Mouse (Mus musculus) forebrain, embryonic 13.5 days (tissue): ENCODE data around the gene Atp5d. TPM values are rescaled to one million over a fixed set of nuclear protein-coding genes. Genes with fewer than 3 reads are reported as not detected.

Experiments
- ATAC-seq: fragments of 200-750 bp; cut with Nextera tagmentation; 2 replicates; pipeline ENCODE4 v1.8.0; 2017
- H3K27ac ChIP-seq: fragments of 300-500 bp; sonication (generic); 2 replicates; pipeline ENCODE4 v1.5.1; 2015; ENCODE audit warnings: inconsistent platforms, mild to moderate bottlenecking, moderate library complexity
- H3K27me3 ChIP-seq: fragments of 300-500 bp; sonication (generic); 2 replicates; pipeline ENCODE4 v1.6.1; 2015; ENCODE audit warnings: mild to moderate bottlenecking, inconsistent platforms
- H3K36me3 ChIP-seq: fragments of 300-500 bp; sonication (generic); 2 replicates; pipeline ENCODE4 v1.6.1; 2015; ENCODE audit warnings: mild to moderate bottlenecking, inconsistent platforms; ENCODE audit not compliant: poor library complexity, severe bottlenecking
- H3K4me1 ChIP-seq: fragments of 300-500 bp; sonication (generic); 2 replicates; pipeline ENCODE4 v1.6.1; 2015; ENCODE audit warnings: inconsistent platforms
- H3K4me2 ChIP-seq: fragments of 300-500 bp; sonication (generic); 2 replicates; pipeline ENCODE4 v1.6.1; 2015; ENCODE audit warnings: inconsistent platforms, mild to moderate bottlenecking, moderate library complexity
- H3K4me3 ChIP-seq: fragments of 300-500 bp; sonication (generic); 2 replicates; pipeline ENCODE4 v1.5.1; 2015; ENCODE audit warnings: mild to moderate bottlenecking, inconsistent platforms
- H3K9ac ChIP-seq: fragments of 300-500 bp; sonication (generic); 2 replicates; pipeline ENCODE4 v1.6.1; 2015; ENCODE audit warnings: mild to moderate bottlenecking, inconsistent platforms
- H3K9me3 ChIP-seq: fragments of 300-500 bp; sonication (generic); replicated peaks from 2 replicates; pipeline ENCODE4 v1.6.1; 2016; ENCODE audit warnings: inconsistent platforms
- WGBS: fragments of 180-500 bp; shearing (Covaris S2); methylation state at CpG from one replicate; pipeline ENCODE4 v1.1.7; 2015; 5-methylcytosine and 5-hydroxymethylcytosine counted together
- polyA plus RNA-seq: library from polyadenylated mRNA; unstranded; fragments of >200 nt; fragmentation: Nextera tagmentation; extraction: Ambion mirVana; gene quantifications from 2 replicates; pipeline ENCODE4 v1.2.1, GENCODE M21; 2015

Gene Atp5d
- polyA plus RNA-seq, 1 experiment from 2014 or later, result 459 TPM

DNA sequence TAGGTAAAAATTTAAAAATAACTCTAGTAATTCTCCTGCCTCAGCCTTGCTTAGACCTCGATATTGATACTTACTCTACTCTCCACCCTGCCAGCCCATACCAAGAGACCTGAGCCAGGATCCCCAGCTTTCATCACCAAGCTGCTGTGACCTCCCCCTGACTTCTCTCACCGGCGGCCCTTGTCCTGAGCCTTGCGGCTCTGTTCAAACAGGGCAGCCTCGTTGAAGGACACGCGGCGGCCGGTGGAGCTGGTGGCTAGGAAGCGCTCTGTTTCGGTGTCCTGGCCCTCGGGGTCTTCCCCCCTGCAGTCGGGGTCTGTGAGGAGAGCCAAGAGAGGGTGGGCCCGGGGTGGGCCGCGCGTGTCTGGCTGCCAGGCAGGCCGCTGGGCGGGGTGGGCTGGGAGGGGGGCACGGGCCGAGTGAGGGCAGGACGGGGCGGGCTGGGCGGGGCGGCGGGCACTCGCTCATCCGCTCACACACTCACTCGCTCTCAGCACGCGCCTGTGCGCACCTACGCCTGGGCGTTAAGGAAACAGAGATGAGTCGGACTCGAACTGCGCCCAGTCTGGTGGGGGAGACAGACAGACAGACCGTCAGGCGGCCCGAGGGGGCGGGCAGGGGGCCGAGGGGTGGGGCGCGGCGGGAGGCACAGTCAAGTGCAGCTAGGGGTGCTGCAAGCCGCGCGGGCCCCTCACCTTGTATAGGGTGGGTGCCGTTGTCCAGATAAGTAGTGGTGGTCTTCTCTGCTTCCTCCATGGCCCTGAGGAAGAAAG is 2.1 kb upstream of the Atp5d start:
- Histone ChIP-seq H3K27me3 (peaks cover 10% of the 10 kb centered on the region), H3K36me3 (peaks cover 49% of the 10 kb centered on the region), H3K27ac (peak overlapping the region; percentile 92; the same call in 1 of the 2 replicates), H3K4me3 (peak overlapping the region; percentile 74), H3K4me1 (peaks cover 61% of the 10 kb centered on the region), H3K9me3 (no peaks in the 10 kb centered on the region), H3K4me2 (peak overlapping the region; percentile 97), H3K9ac (peak overlapping the region; percentile 91)
- 21% methylated on average over 45 of the region's 49 CpGs for WGBS
- no peak for ATAC-seq

DNA sequence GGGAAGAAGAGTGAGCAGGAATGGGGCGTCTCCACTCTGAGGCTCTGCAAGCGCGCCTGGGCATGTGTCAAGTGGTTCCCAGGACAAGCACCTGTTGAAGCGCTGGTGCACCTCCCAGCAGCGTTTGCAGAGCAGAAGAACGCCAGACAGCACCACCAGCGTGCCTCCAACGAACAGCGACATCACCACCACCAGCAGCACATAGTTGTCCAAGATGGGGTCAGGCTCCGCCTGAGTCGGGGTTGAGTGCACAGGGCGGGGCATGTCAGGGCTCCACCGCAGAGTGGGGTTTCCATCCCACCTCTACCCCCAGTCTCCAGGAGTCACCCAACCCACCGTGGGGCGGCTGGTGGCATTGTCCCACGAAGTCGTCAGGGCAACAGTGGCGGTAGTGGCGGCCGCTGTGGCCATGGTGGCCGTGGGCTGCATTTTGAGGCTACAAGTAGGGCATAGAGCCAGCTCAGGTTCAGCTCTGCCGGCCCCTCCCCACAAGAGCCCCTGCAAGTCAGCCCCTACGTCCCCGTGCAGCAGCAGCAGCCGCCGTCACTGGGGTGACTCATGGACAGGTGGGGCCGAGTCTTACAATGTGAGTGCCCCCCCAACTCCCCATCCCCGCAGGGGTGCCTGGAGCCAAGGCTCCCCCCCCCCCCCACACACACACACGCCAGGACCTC is 1.3 kb upstream of the Atp5d start:
- 3% methylated on average over 29 of the region's 29 CpGs for WGBS
- peaks cover 10% of the 10 kb centered on the region for H3K27me3 ChIP-seq
- H3K9ac ChIP-seq, result peak overlapping the region; percentile 91
- peak overlapping the region; percentile 97 for H3K4me2 ChIP-seq
- H3K4me3 ChIP-seq, result peak overlapping the region; percentile 74
- ATAC-seq, result no peak
- H3K36me3 ChIP-seq, result peaks cover 42% of the 10 kb centered on the region
- H3K4me1 ChIP-seq, result peaks cover 58% of the 10 kb centered on the region
- peak overlapping the region; percentile 92 for H3K27ac ChIP-seq
- H3K9me3 ChIP-seq, result no peaks in the 10 kb centered on the region

- peaks cover 34% of the 10 kb centered on the region for H3K36me3 ChIP-seq
- H3K27ac ChIP-seq, result peak overlapping the region; percentile 92
- ATAC-seq, result no peak
- peak overlapping the region; percentile 91 for H3K9ac ChIP-seq
- H3K4me3 ChIP-seq, result peak overlapping the region; percentile 74
- peaks cover 57% of the 10 kb centered on the region for H3K4me1 ChIP-seq
- WGBS, result 2% methylated on average over 28 of the region's 33 CpGs
- H3K4me2 ChIP-seq, result peak overlapping the region; percentile 97
- H3K9me3 ChIP-seq, result no peaks in the 10 kb centered on the region
- H3K27me3 ChIP-seq, result peaks cover 10% of the 10 kb centered on the region
Observed at GRCm38 (mm10) chr10:80137626-80138552, 543 bp upstream of the Atp5d start.

DNA sequence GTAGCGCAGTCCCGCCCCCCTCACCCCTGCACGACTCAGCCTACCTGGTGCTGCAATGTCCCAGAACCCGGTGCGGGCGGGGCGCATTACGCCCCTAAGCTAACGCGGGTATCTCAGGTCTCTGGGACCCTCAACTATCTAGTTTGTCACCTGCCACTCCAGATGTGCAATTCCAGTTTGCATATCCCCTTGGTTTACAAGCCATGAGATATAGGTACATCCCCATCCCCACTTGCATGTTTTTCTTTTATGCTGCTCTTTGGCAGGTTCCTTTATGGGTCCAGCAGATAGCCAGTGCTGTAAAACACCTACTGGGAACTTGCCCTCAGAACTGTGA is 975 bp downstream of the Atp5d start:
- ATAC-seq, result no peak

GRCm38 (mm10) chr10:80139975-80140665 is 1.7 kb downstream of the Atp5d start:
- peak overlapping the region; percentile 92; the same call in 1 of the 2 replicates for H3K27ac ChIP-seq
- H3K4me2 ChIP-seq, result peak overlapping the region; percentile 96
- no peaks in the 10 kb centered on the region for H3K9me3 ChIP-seq
- peaks cover 10% of the 10 kb centered on the region for H3K27me3 ChIP-seq
- no peak for ATAC-seq
- peak overlapping the region; percentile 7; the same call in 1 of the 2 replicates for H3K4me3 ChIP-seq
- peaks cover 29% of the 10 kb centered on the region for H3K36me3 ChIP-seq
- H3K9ac ChIP-seq, result no peak overlapping the region
- WGBS, result 75% methylated on average over 11 of the region's 11 CpGs
- H3K4me1 ChIP-seq, result peaks cover 66% of the 10 kb centered on the region

More for the DNA sequence above, 975 bp downstream of the Atp5d start:
- H3K4me3 ChIP-seq, result peak overlapping the region; percentile 74
- peaks cover 63% of the 10 kb centered on the region for H3K4me1 ChIP-seq
- peak overlapping the region; percentile 97 for H3K4me2 ChIP-seq
- no peaks in the 10 kb centered on the region for H3K9me3 ChIP-seq
- peaks cover 10% of the 10 kb centered on the region for H3K27me3 ChIP-seq
- H3K36me3 ChIP-seq, result peaks cover 29% of the 10 kb centered on the region
- peak overlapping the region; percentile 91 for H3K9ac ChIP-seq
- peak overlapping the region; percentile 92 for H3K27ac ChIP-seq
- WGBS, result 0% methylated on average over 10 of the region's 10 CpGs

- no peak for ATAC-seq
- Histone ChIP-seq H3K4me2 (peak within 1 kb of the TSS; percentile 97), H3K9ac (peak within 1 kb of the TSS; percentile 50), H3K27ac (peak within 1 kb of the TSS; percentile 92), H3K4me1 (peaks cover 71% of the 10 kb centered on the region), H3K27me3 (peaks cover 10% of the 10 kb centered on the region), H3K4me3 (peak within 1 kb of the TSS; percentile 74), H3K9me3 (no peaks in the 10 kb centered on the region), H3K36me3 (peaks cover 29% of the 10 kb centered on the region)
- WGBS, result 74% methylated on average over 10 of the region's 10 CpGs
Observed at GRCm38 (mm10) chr10:80140666-80141035, 2.2 kb downstream of the Atp5d start, which contains the start of gene Cbarp. Gene Cbarp (minus strand): TSS chr10:80140835.

GRCm38 (mm10) chr10:80141243-80141642 is 2.8 kb downstream of the Atp5d start:
- Histone ChIP-seq H3K4me1 (peaks cover 75% of the 10 kb centered on the region), H3K27me3 (peaks cover 7% of the 10 kb centered on the region), H3K9ac (peak overlapping the region; percentile 50), H3K4me3 (peak overlapping the region; percentile 73), H3K9me3 (no peaks in the 10 kb centered on the region), H3K36me3 (peaks cover 28% of the 10 kb centered on the region), H3K27ac (peak overlapping the region; percentile 86), H3K4me2 (peak overlapping the region; percentile 96)
- peak; percentile 63 for ATAC-seq
- under 1% methylated on average over 29 of the region's 29 CpGs for WGBS

DNA sequence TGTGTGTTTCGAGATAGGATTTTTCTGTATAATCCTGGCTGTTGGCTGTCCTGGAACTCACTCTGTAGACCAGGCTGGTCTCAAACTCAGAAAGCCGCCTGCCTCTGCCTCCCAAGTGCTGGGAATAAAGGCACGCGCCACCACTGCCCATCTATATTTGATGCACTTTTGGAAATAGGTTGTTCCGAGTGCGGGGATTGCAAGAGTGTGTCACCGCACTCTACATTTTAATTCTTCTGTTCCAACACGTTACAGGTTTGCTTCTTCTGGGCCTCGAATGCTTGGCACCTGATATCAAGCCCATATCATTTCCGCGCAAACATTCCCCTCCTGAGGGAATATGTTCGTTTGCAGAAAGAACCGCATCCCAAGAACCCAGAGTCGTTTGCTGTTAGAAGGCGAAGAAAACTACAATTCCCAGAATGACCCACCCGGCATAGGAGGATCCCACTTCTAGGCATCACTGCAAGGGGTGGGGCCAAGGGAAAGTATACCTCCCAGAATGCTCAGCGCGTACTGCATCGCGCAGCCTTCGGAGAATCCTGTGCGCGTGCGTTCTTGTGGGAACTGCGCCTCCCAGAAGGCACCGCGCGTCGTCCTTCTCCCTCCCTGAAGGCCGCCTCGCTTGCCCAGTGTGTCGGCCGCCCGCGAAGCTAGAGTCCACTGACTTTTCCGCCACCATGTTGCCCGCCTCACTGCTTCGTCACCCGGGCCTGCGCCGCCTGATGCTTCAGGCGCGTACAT is 3.5 kb downstream of the Atp5d start:
- Histone ChIP-seq H3K27ac (peak overlapping the region; percentile 86), H3K36me3 (peaks cover 28% of the 10 kb centered on the region), H3K9me3 (no peaks in the 10 kb centered on the region), H3K4me3 (peak overlapping the region; percentile 73), H3K9ac (peak overlapping the region; percentile 95), H3K4me2 (peak overlapping the region; percentile 96), H3K4me1 (peaks cover 73% of the 10 kb centered on the region), H3K27me3 (peaks cover 1% of the 10 kb centered on the region; the same call in 1 of the 2 replicates)
- WGBS, result under 1% methylated on average over 42 of the region's 43 CpGs
- peak; percentile 86 for ATAC-seq

GRCm38 (mm10) chr10:80142530-80142925 is 4.1 kb downstream of the Atp5d start:
- Histone ChIP-seq H3K4me1 (peaks cover 71% of the 10 kb centered on the region), H3K27me3 (no peaks in the 10 kb centered on the region), H3K9ac (peak overlapping the region; percentile 95), H3K4me2 (peak overlapping the region; percentile 96), H3K27ac (peak overlapping the region; percentile 80), H3K4me3 (peak overlapping the region; percentile 73), H3K36me3 (peaks cover 28% of the 10 kb centered on the region), H3K9me3 (no peaks in the 10 kb centered on the region)
- WGBS, result 2% methylated on average over 15 of the region's 15 CpGs
- ATAC-seq, result no peak; the same call in 1 of the 2 replicates

DNA sequence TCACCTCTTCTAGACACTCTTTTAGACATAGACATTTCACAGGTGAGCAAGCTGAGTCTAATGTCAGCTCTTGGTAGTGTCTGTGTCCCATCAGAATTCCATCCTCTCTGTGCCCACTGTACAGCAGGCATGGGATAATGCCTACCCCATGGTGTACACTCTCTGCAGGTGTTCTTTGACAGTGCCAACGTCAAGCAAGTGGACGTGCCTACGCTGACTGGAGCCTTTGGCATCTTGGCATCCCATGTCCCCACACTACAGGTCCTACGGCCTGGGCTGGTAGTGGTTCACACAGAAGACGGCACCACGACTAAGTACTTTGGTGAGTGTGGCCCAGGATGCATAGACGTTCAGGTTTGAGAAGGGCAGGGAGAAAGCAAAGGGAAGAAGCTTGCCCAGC is 5.2 kb downstream of the Atp5d start:
- ATAC-seq, result no peak
- WGBS, result 91% methylated on average over 7 of the region's 7 CpGs
- no peak overlapping the region for H3K9ac ChIP-seq
- H3K4me2 ChIP-seq, result 0 out of 2 replicates have a peak overlapping the region, but pooled peaks have one; percentile 96
- no peaks in the 10 kb centered on the region for H3K9me3 ChIP-seq
- peaks cover 65% of the 10 kb centered on the region for H3K4me1 ChIP-seq
- no peak overlapping the region for H3K27ac ChIP-seq
- no peak overlapping the region for H3K4me3 ChIP-seq
- no peaks in the 10 kb centered on the region for H3K27me3 ChIP-seq
- peaks cover 28% of the 10 kb centered on the region for H3K36me3 ChIP-seq
